Mouse (Mus musculus): ENCODE data around the gene Rab35.
A peak's percentile ranks its signal among the peaks of the same experiment; 100 is the strongest.

Rab35 gene

DNA sequence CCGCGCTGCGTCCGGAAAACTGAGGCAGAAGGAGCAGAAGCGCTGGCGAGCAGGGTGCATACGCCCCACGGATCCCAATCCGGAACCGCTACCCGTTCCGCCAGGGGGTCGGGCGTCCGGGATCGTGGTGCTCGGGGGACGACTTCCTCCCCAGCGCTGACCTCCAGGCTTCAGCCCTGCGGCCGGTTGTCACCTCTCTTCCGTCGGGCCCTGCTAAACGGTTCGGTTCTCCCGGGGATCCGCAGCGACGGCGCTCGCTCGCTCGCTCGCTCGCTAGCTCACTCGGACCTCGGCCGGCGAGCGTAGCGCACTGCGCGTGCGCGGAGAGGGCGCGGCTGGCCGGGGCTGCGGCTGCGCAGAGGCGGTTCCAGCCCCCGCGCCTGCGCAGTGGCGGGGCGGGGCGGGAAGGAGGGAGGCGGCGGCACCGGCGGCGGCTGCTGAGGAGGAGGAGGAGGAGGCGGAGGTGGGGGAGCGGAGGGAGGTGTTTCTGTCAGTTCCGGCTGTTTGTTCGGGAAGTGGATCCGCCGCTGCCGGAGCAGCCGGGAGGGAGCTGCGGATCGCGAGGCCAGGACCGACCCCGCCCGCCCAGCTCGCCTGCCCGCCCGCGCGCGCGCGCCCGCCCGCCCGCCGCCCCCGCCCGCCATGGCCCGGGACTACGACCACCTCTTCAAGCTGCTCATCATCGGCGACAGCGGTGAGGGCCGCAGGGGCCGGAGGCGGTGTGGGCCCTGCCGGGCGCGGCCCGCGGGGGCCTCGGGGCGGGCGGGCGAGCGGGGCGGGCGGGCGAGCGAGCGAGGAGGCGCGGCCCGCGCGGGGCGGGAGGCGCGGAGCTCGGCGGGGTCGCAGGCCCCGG, at the start of gene Rab35:
Rab35 (plus strand) TSS at position 404 of the 853 bp plus-strand sequence.
- peak; percentile 96 for DNase-seq (ENCODE audit: low spot score)

DNA sequence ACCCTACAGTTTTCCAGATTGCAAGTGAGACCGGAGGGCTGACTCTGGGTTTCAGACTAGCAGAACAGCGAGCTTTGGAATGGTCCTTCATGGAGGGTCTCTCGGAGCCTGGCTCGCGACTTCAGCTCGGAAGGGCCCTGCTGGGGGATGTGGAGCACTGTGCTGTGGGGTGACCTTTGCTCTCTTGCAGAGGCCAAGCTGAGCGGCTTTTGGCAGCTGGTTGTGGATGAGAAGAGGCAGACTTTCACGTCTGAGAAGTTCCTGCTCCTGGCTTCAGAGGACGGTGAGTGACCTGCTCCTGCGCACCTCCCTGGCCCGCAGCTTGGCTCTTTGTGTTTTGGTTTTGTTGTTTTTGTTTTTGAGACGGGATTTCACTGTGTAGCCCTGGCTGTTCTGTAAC, 46.1 kb upstream of the Rab35 start:
- DNase-seq (ENCODE audit: low spot score): no peak

DNA sequence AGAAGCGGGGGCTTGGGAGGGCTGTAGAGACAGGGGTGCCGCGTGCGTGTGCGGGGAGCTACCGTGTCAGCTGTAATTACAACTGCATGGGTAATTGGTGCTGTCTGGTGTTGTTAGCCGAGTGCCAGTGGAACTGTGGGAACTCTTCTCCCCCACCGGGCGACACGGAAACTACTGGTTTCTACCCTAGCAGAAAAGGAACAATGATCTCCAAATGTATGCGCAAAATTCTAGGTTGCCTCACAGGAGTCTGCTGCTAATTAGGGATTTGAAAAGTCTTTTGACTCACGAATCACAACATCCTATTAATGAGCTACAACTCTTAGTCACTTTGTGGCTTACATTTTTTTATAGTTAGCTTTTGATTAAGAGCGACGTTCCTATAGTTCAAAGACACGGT, 45.5 kb upstream of the Rab35 start:
- no peak for DNase-seq (ENCODE audit: low spot score)

DNA sequence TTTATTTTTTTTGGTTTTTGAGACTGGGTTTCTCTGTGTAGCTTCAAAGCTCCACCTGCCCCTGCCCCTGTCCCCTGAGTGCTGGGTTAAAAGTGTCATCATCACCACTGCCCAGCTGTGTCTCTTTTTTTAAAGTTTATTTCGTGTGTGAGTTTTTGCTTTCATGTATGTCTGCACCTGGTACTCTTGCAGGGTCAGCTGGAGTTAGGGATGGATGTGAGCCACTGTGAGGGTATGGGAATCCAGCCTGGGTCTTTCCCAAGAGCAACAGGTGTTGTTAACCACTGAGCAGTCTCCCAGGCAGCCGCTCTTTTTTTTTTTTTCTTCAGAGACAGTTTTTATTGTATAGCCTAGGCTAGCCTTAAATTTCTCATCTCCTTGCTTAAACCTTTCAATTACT, 44.9 kb upstream of the Rab35 start:
- DNase-seq (ENCODE audit: low spot score): no peak

- no peak for DNase-seq (ENCODE audit: low spot score)
Measured at GRCm38 (mm10) chr5:115591028-115591427, 40.7 kb upstream of the Rab35 start.

GRCm38 (mm10) chr5:115591506-115591905, 40.2 kb upstream of the Rab35 start:
- no peak for DNase-seq (ENCODE audit: low spot score)

DNA sequence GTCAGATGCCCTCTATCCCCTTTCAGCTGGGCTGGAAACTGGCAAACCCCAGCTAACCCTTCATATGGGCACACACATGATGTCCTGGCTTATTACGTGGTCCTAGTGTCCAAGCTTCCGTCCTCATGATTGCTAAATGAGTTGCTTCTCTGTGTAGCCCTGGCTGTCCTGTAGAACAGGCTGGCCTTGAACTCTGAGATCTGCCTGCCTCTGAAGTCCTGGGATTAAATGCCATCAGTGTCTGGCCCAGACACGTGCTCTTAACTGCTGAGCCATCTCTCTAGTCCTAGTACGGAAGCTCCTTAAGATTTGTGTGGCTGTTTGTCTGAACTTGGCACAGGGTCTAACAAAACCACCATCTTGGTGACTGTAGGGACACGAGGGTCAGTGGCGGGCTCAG, 28.1 kb upstream of the Rab35 start:
- DNase-seq (ENCODE audit: low spot score): no peak

- no peak for DNase-seq (ENCODE audit: low spot score)
Measured at GRCm38 (mm10) chr5:115611566-115611965, 20.1 kb upstream of the Rab35 start.

GRCm38 (mm10) chr5:115613332-115613731, 18.4 kb upstream of the Rab35 start:
- no peak for DNase-seq (ENCODE audit: low spot score)

DNA sequence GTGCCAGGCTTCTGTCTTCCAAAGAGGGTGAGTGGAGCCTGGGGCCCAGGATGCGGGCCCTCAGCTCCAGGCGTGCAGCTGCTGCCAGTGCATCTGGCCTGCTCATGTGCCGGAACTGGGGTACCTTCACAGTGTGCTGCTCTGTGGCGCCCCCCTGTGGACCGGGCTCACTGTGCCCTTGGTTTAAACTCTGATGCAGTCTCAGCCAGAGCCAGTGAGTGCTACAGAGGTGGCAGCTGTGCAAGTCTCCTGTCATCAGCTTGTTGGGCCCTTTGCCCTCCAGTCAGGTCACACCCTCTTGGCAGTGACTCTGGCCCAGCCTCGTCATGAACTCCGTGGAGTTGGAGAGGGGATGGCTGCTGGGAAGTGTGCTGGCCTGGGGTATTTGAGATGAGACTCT, 16.8 kb upstream of the Rab35 start:
- DNase-seq (ENCODE audit: low spot score): peak; percentile 52

- no peak for DNase-seq (ENCODE audit: low spot score)
Measured at GRCm38 (mm10) chr5:115619690-115620089, 12.0 kb upstream of the Rab35 start.

GRCm38 (mm10) chr5:115622686-115623085, 9.0 kb upstream of the Rab35 start:
- DNase-seq (ENCODE audit: low spot score): no peak

DNA sequence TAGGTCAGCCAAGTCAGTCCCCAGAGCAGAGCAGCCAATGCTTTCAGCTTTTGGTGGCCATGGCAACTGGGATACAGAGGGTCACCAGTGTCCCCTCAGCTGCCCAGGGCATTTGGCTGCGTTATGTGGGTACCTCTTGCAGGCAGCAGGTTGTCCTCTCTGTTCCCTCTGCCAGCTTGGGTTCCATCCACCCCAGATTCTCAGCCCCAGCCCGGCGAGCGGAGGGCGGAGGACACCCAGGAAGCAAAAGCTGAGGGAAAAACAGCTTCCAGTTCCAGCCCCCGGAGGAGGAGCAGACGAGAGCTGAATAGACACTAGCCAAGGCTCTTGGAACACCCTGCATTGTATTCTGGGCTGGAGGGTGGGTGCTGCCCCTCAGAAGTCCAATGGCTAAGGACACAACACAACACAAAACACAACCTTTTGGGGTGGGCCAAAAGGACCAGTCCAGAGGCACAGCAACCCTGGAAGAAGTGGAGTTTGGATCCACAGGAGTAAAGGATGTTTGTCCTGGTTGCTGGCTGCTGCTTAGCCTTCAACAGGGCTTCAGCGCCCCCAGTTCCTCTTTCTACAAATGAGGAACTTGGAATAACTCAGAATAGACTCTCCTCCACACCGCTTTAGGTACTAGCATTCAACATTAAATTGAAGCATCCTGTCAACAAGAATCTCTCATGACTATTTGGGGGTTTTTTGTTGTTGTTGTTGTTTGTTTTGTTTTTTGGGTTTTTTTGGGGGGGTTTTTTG, 7.8 kb upstream of the Rab35 start:
- no peak for DNase-seq (ENCODE audit: low spot score)

- no peak for DNase-seq (ENCODE audit: low spot score)
Measured at GRCm38 (mm10) chr5:115626237-115626886, 5.3 kb upstream of the Rab35 start.

DNA sequence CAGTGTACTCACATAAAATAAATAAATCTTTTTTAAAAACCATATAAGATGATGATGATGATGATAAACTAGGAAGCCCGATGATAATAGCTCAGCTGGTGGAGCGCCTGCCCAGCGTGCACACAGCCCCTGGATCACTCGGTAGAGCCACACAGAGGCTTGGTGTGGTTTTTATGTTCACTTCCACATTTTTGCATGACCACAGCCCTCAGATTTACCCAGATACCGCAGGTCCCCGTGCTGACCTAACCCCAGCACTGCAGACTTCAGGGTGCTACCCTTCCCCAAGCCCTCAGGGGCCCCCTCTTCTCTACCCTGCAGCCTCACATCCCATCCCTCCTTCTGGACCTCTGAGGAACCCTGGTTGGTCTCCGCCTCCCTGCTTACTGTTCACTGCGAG, 3.6 kb upstream of the Rab35 start:
- DNase-seq (ENCODE audit: low spot score): no peak

- DNase-seq (ENCODE audit: low spot score): no peak
Measured at GRCm38 (mm10) chr5:115629672-115630071, 2.0 kb upstream of the Rab35 start.

GRCm38 (mm10) chr5:115630291-115630690, 1.4 kb upstream of the Rab35 start:
- no peak for DNase-seq (ENCODE audit: low spot score)

DNA sequence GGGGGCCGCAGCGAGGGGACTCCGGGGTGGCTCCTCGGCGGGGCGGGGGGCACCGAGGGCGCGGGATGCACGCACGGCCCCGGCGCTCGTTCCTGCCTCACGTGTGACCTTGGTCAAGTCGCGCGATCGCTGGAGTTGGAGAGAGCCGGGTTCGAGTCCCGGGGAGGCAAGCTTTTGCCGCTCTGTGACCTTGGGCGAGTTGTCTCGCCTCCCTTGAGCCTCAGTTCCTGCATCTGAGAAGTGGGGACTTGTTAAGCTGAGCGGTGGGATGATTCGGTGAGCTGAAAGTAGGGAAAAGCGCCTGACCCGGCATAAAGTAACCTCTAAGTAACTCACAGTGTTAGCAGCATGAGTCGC, 628 bp downstream of the Rab35 start:
- DNase-seq (ENCODE audit: low spot score): peak; percentile 17

DNA sequence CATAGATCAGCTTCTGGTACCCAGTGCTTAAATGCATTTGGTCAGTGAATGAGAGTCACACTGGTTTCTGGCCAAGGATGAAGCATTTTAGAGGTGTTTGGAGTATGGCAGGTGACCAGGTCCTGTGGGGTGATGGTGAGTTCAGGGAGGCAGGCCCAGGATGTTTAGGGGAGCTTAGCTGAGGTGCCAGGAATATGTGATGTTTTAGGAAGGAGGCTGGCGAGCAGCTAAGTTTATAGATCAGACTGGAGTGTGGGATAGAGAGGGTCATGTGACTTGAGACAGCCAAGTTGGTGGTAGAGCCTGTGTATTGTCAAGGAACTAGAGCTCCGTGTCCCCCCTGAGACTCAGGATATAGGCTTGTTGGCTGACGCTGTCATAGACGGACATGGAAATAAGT, 1.4 kb downstream of the Rab35 start:
- DNase-seq (ENCODE audit: low spot score): no peak

GRCm38 (mm10) chr5:115634046-115634445, 2.3 kb downstream of the Rab35 start:
- no peak for DNase-seq (ENCODE audit: low spot score)

DNA sequence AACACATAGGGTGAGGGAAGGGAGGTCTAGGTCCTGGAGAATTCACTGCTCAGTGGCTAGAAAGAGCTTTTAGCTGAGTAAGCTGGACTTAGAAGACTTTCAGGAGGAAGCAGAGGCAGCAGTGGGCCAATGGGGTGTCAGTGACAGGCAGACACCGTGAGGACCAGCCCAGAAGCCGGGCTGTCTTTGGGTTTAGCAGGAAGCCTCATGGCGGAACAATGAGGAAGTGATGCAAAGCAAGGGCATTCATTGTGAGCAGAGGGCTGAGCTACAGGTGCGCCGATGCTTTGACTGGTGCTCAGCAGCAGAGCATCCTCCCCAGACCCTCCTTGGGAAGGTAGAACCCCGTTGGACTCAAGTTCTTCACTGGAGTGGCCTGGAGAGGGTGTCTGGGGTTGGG, 3.8 kb downstream of the Rab35 start:
- DNase-seq (ENCODE audit: low spot score): peak; percentile 38

- DNase-seq (ENCODE audit: low spot score): peak; percentile 16
Measured at GRCm38 (mm10) chr5:115644192-115644591, 12.5 kb downstream of the Rab35 start.

- no peak for DNase-seq (ENCODE audit: low spot score)
Measured at GRCm38 (mm10) chr5:115648876-115649275, 17.2 kb downstream of the Rab35 start.
